Mouse (Mus musculus) layer of hippocampus, adult 18-20 months (tissue): ENCODE measurements around the gene Tbc1d22a. TPM values are rescaled to one million over a fixed set of nuclear protein-coding genes. Genes with fewer than 3 reads are reported as not detected.
"Not testable (repeated sequence)": the region's sequence is repeated elsewhere in the genome, so short reads cannot be mapped to it uniquely, and the experiment has no call there.

Experiments
- DNase-seq, 2 experiments: peaks; one replicate each; pipeline ENCODE4 v3.0.0; 2022; ENCODE audit warnings: low spot score in 2 of 2
- total RNA-seq, 2 experiments: library from RNA; stranded (reverse); gene quantifications; 2 replicates each; pipeline ENCODE4 v1.2.3; 2021

The Tbc1d22a gene
- total RNA-seq, 2 experiments from 2014 or later: 34.7 to 35.9 TPM

DNA sequence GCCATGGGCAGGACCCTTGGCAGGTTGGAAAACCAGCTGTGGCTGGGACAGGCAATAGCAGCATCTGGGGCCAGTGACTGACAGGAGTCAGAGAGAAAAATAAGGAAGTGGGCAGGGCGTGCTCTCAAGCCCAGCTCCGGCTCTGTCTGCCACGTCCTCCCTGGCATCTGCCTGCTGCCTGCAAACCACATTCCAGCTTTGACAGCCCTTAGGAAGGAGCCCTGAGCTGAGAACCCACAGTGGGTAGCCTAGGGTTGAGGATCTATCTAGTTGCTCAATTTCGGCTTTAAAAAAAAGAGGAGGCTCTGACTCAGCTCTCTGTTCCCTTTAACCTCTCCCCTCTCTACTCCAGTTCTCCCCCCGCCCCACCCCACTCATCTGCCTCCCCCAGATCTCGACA lies 11.6 kb upstream of the Tbc1d22a start:
- no peak for DNase-seq

DNA sequence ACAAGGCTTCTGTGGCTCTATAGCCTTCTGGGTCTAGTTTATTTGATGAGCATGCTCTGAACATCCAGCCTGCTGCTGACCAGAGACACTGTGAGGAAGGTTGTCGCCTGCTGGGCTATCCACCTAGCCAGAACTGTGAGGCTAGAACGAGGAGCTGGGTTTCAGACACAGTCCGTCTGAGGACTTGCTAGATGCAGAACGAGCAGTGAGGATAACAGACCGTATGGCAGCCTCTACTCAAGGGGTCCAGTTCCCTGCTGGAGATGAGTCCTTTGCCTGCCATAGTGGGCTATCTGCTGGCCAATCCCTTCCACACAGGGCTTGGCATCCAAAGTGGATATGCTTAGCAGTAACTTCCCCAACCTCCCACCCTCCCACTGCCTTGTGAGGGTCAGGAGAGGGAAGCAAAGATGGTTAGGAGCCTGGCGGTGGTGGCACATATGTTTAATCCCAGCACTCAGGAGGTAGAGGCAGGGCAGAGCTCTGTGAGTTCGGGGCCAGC lies 10.9 kb upstream of the Tbc1d22a start:
- DNase-seq: no peak

DNA sequence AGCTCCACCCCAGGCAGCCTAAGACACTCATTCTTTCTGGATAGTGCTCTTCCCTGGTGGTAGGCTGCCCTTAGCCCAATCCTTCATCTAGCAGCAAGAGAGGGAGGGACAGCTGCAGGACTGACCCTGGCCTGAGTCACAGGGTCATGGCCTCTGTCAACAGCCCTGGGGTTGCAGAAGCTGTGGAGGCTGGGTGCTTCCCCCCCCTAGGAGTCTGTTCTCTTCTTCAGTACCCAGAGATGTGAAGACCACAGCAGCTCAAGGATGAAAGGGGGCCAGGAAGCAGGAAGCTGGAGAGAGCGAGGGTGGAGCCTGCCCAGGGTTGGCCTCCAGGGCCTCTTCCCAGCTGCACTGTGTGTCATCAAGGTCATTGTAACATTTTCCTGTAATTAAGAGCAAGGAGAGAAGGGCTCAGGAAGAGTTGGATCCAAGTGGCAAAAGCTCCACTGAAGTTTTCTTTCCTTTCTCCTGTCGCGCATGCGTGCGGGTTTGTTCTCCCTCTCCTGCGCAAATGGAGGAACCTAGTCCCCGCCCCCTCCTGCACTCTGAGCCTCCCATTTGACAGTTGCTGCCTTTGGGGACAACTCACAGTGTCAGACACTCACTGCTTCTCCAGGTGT lies 10.2 kb upstream of the Tbc1d22a start:
- no peak for DNase-seq

DNA sequence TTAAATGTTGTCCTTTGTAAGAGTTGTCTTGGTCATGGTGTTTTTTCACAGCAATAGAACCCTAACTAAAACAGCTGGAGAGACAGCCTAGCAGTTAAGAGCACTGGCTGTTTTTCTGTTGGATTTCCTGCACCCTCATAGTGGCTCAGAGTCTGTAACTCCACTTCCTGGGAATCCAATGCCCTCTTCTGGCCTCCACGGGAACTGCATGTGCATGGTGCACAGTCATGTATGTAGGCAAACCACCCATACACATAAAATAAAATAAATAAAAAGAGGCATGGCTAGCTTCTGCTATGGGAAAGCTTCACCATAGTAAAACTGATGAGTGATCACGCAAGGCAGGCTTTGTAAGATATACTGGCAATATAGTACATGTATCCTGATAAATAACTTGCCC lies 9.0 kb upstream of the Tbc1d22a start:
- no peak for DNase-seq

DNA sequence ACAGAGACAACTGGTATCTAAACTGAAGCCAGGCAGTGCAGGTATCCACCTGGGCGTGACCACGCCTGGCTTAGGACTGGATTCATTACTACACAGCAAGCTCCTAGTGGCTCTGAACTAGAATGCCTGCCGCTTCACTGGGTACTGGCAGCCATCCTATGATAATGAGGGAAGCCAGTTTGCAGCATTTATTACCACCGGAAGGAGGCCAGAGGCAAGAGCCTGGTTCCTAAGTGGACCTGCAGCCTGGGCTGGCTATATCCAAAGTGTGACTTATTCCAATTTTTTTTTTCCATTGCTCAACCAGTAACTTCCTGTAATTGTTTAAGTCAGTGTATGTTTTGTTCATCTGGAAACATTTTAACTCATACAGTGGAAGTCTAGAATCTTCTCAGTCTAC lies 7.9 kb upstream of the Tbc1d22a start:
- no peak for DNase-seq

DNA sequence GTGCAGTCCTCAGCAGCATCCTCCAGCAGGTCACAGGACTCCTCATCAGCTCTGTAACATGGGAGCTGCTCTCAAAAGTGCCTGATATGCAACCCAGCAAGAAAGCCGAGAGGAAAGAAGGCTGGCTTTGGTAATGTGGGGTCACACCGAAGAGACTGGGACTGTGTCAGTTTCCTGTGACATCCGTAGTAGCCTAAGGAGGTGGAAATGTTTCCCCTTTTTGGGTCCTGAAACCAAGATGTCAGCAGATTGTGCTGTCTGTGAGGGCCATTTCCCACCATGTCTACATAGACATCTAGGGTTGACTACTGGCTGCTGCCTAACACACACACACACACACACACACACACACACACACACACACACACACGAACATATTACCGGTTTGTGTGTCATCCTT lies 2.1 kb upstream of the Tbc1d22a start:
- not testable (repeated sequence) for DNase-seq

DNA sequence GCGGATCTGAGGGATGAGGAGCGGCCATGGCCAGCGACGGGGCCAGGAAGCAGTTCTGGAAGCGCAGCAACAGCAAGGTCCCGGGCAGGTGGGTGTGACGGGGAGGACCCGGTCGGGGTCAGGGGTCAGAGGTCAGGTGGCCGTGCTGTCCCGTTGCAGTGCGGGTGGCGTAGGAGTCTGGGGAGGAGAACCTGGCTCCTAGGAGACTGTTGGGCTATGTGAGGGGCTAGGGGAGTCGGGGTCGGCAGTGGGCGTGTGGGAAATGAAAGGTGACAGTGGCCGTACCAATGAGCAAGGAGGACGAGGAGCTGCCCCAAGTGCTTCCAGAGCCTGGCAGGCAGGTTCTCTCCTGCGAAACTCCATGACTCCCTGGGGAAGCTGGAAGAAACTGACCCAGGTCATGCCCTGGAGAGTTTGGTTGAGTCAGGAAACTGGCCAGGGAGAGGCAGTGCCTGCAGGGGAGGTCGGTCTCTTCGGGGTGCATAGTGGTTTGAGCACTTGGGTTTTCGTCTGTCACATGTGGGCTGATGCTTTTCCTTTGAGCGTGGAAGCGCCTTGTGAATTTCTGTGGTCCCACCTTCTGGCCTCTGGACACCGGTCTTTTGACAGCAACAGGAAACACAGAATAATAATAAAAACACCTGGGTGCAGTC lies 416 bp downstream of the Tbc1d22a start:
- DNase-seq: no peak

DNA sequence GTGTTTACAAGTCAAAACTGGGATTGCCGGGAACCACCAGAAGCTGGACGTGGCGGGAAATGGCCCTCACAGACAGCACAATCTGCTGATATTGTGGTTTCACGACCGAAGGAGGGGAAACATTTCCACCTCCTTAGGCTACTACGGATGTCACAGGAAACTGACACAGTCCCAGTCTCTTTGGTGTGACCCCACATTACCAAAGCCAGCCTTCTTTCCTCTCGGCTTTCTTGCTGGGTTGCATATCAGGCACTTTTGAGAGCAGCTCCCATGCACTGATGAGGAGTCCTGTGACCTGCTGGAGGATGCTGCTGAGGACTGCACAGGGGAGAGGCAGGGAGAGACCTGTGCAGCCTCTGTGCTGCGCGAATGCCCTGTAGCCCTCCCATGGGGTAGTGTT lies 2.4 kb downstream of the Tbc1d22a start:
- not testable (repeated sequence) for DNase-seq

DNA sequence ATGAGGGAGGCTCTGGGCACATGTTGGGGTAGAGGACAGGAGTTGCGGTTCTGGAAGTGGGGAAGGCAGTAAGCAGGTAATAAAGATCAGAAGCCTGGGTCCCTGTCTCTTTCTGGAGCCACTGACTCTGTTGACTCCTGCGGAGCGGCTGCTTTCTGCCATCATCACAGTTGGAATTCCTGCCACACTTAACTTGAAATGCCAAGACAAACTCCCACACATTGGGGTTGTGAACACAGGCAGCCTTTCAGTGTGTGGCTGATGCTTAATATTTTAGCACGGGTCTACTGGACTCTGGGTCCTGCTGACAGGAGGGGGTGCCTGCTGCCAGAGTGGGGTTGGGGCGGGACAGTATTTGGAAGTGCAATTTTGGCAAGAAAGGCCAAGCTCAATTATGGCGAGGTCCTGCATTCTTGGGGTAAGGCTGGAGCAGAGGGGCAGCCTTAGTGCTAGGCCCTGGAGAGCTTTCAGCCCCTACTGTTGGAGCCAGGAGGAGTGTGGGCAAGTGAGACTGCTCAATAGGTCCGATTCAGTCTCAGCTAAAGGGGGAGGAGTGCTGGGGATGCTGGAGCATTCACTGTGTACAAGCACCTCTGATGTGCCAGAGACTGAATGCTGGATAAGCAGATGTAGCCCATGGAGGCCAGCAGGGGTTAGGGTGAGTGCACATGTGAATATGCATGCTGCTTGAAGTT lies 5.4 kb downstream of the Tbc1d22a start:
- peak; percentile 46 to 71 for DNase-seq

DNA sequence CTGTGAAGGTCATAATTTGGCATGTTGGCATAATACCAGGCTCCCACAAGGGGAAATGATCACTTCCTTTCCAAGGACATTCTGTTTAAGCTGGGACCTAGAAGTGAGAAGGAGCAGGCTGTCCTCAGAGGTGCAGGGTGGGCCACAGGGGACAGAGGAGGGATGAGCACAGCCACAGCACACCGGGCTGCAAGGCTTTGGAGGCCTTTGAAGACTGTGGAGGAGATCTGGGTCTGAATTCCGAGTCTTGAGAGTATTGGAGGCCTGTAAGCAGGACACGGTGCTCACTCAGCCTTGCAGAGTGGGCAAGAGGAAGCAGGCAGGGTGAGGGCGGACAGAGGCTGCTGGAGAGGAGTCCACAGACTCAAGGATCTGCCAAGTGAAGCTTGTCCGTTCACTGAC lies 6.0 kb downstream of the Tbc1d22a start:
- DNase-seq: no peak

DNA sequence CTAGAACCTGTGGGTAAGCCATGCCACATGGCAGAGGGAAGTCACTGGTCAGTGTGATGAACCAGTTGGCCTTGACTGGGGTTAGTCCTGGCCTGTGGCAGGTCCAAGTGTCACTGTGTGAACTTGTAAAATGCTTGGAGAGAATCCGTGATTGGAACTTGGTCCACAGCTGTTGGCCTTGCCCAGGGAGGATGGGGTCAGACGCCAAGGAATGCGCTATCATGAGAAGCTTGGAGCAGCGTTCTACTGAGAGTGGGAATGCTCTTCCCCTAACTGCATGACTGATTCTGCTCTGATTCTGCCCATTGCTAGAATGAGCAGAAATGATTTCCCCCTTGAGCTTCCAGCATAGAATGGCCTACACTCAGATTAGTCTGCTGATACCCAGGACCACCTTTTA lies 6.5 kb downstream of the Tbc1d22a start:
- no peak for DNase-seq

DNA sequence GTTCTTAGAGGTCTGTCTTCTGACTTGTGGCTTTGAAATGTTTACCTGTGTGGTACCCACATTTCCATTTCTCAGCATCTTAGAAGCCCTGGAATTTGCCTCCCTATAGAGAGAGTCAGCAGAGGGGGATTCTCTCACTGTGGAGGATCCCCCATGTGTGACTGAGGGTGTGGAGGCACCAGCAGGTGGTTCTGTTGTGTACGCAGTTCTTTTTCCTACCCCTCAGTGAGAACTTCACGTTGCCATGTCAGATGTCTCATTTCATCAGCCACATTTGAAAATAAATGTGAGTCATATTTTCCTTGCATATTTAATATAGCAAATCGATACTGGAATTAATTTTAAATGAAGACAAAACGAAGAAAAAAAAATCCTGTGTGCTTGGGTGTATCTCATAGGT lies 7.1 kb downstream of the Tbc1d22a start:
- DNase-seq: peak in 1 of 2 experiments; percentile 53

DNA sequence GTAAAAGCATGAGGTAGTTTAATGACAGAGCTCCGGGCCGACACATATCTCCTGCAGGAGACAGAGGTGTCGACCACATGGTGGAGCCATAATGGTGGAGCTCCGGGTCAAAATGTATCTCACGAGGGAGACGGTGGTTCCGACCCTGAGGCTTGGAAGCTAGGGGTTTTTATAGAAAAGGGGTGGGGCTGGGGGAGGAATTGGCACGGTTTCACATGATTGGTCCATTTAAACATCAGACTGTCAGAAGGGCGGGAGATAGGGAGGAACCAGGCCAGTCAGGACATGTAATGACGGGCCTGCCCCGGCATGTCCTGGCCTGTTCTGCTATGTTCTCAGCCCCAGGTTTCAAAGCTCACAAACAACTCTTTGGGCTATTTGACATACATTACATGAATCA lies 7.6 kb downstream of the Tbc1d22a start:
- not testable (repeated sequence) for DNase-seq

DNA sequence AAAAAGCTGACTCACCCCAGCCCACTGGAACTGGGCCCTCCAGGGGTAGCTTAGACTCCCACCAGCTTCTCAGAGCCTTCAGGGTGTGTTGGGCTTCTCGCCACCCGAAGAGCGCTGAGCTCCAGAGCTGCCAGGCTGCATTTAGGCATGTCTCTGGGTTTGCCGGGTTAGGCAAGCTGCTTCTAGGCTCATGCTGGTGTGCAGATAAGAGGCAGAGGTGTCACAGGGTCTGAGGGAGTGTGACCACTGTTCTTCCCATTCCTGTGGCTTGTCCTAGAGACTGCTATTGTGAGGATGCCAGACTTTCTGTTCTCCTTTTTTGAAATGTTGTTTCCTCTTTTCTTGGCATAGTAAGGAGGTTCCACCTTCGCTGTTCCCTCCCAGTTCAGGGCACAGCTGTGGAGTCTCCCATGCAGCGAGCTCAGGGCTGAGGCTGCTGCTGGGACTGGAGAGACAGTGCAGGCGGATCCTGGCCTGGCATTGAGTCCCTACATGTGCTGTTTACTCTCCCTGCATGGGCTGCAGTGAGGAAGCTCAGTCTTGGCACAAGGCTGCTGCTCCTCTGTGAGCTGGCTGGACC lies 10.8 kb downstream of the Tbc1d22a start:
- peak in 1 of 2 experiments; percentile 41 for DNase-seq

DNA sequence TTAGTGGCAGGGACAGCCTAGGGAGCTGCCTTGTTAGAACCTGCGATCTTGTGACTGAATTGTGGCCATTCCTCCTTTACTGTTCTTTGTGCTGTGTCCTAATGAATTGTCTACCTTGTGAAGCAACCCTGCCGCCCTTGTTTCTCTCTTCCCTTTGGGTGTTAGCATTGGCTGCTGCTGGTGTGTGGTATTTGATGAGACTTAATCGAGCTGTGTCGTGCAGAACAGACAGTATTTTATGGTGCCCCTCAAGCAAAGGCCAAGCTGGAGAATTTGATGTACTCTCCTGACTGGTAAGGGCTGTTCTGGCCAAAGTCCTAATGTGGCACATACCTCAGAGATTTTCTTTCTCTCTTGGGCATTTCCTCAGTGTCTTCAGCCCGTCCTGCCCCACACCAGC lies 12.0 kb downstream of the Tbc1d22a start:
- no peak for DNase-seq

DNA sequence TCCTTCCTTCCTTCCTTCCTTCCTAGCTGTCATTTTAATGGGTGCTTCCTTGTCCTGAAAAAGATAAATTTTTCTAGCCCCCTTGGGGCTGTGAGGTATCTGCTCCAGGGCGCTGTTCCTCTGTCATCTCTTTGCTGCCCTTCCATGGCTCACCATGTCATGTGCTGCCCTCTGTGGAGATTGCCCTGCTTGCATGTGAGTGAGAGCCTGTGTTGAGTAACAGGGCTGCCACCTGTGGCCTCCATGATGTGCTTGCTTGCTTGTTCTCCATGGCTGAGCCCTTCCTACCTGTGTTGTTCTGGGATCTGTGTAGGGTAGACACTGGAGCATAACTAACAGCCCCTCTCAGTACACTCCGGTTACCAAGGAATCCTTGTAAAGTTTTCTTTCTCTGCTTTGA lies 12.7 kb downstream of the Tbc1d22a start:
- DNase-seq: no peak

DNA sequence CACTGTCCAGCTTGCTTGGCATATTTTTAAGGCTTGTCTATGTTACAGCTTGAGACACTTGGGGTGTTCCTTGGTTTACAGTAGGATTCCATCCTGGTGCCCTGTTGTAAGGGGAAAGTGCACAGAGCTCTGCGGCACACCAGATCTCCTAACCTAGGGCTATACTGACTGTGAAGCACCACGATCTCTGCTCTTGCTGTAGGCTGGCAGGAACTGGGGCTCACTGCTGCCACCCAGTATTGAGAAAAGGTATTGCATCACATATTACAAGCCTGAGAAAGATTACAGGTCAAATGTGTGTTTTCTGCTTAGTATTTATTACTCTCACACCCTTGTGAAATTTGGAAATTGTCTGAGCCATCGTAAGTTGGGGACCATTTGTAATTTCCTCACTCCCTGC lies 13.9 kb downstream of the Tbc1d22a start:
- DNase-seq: peak in 1 of 2 experiments; percentile 74

DNA sequence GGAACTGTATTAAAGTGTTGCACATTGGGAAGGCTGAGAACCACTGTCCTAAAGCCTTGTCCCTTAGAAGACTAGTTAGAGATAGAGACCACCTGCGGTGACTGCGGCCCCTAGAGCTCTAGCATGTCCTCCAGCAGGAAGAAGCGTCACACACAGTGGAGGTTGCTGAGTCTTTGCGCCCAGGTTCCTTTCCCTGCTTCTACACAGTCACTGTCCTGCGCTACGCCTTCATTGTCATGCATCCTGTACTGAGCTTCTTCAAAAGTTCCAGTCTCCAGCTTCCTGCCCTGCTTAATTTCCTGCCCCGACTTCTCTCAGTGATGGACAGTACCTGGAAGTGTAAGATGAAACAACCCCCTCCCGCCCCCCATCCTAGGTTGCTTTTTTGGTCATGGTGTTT lies 14.8 kb downstream of the Tbc1d22a start:
- no peak for DNase-seq

DNA sequence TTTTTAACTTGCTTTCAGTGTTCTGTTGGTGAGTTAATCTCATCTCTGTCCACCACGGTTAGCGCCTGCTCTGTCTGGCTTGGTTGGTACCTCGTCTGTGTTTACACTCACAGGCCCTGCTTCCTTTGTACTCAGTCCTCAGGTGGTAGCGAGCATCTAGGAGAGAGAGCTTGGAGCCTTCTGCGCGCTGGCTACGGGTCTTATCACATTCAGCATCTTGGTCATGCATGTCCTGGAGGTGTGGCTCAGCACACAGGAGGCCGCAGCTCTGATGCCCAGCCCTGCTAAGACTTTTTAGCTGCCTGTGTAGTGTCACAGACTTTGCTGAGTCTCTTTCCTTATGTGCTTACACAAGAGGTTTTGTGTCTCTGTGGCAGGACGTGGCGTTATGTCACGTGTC lies 15.4 kb downstream of the Tbc1d22a start:
- DNase-seq: no peak

DNA sequence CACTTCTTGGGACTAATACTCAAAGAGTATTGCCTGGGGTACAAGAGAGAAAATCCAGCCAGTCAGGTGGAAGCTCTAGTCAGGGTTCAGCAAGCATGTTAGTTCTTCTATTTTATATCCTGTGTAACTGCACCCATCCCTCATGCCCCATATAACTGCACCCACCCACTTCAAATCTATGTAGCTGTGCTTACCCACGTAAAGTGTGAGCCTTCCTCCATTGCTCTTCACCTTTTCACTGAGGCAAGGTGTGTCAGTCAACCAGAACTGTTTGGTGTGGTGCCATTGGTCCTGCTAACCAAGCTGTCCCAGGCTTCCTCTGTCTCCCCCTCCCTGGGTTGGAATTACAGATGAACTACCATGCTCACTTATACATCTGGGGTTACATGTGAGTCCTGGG lies 16.9 kb downstream of the Tbc1d22a start:
- DNase-seq: no peak

DNA sequence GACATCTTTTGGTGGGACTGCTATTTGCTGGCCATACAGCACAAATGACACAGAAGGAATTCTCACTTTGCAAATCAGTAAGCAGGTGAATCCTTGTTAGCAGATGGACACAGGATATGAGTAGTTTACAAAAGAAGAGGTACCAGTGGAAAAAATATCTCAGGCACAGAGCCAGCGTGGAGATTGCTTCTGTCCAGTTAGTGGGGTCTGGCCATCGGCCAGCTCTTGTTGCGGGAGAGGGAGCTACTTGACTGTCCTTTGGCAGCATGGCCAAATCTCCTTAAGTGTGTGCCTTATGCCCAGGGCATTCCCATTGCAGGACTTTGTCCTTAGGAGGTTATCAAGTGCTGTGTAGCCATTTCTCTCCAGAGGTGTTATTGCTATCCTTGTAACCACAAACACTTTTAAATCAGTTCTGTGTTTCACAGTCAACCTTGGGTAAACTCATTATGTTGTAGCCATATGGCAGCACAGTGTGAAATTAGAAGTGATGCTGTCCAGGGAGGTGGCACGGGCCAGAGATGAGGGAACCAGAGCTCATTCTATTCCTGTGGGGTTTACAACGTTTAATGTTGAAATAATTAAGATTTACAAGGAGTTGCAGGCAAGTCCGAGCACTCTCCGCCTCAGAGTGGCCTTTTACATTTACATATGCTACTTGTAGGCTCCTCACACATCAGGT lies 17.7 kb downstream of the Tbc1d22a start:
- DNase-seq: no peak

DNA sequence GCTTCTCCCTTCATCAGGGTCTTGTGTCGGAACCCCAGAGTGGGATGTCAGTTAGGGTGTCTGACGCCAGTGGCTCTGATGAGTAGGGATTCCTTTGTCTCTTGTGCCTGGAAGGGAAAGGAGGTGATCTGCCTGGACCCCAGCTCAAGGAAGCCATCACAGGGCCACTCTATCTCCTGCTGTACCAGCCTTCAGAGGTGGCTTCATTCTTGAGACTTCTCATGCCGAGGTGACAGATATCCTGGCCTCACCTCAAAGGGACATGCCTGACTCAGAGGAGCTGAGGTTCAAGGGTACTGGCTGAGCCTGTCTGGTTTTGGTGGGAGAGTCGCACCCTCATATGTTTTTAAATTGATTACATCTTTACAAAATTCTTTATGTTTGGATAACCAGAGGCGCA lies 19.7 kb downstream of the Tbc1d22a start:
- DNase-seq: no peak
